Mouse (Mus musculus): ENCODE measurements at regions not wholly inside any gene's neighbourhood (a gene's known extent, or its start where the extent isn't known, plus 50 kb on each side); places are given as distances from the start of the nearest gene placed in this dataset.

DNA sequence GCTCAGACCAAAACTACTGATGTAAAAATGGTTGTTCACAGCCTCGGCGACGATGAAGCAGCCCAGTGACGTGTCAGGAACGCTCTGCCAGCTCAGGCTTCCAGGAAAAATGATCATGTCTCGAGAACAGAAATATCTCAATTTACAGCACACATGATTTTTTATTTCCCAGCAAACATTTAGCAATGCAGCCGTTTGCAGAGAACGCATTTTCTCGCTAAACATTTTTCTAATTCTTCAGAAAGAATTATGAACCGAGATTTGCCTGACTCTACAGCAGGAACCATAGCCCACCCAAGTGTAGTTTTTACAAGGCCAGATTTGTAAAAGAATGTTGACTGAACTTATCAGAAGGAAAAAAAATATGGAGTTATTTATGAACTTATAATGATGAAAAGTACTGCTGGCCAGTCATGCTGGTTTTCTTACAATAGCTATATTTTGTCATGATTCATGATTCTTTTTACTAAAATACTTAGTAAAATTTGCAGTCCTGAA, 380.4 kb downstream of the Etnk1 start:
- no peak for DNase-seq

DNA sequence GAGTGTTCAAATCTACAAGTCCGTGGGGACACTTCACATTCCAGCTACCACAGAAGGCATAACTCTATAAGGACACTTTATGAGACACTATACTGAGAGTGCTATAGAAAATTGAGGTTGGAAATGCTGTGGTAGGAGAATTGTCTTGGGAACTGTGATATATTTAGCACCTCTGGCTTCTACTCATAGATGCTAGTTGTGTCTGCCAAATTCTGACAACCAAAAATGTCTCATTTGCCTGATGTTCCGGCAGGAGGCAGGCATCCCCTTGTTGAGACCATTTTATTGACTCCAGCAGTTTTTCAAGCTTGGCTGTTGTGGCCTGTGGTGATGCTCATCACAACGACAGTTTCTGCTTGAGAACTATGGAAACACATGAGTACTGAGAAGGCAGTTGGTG, 387.9 kb downstream of the Etnk1 start:
- no peak for DNase-seq

DNA sequence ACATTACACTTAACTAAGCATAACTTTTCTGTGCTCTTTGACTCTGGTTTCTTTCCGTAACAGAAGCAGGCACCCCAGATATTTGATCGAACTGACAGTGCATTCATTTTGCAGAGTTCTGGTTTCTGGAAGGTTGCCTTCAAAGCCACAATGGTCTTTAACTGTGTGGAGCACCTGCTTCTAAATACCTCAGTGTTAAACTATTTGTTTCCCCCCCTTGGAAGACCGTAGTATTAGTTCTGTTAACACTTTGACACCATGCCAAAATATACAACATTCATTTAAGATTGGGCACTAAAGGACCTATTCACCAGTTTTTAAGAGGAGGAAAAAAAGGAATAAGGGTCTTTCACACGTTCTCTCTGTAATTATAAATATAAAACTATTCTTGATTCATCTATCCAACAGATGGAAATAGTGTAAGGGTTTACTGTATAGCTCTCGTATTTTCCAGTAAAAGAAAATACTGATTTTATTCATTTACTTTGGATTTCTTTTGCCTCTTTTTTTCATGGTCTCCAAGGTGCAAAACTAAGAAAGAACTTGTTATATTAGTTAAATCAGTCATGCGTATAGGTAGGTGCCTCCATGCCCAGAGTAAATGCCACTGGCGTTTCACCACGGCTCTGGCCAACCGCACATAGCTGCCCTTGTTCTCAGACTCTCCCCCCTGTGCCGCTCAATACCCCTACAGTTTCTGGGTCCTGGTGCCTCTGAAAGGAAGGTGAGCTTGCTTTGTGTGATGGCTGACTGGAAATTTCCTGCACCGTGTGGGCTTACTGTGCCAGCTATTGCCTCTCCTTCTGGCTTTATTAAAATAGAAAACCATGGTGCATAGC, 391.2 kb downstream of the Etnk1 start:
- no peak for DNase-seq

DNA sequence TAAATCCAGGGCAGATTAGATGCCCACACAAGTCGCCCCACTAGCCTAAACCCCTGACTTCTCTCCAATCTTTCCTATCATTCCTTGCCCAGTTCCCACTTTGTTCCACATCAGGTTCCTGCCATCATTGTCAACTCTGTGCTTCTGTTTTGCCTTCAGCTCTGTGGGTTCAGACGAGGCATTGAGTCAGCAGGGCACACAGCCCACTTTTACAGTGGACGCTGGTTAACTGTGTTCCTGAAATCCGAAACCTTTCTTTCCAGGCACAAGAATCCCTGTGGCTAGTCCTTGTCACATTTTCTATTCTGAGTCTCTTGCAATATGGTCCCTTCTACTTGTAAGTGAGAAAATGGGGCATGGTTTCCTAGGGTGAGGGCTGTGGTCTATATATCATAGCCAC, 392.3 kb downstream of the Etnk1 start:
- no peak for DNase-seq

DNA sequence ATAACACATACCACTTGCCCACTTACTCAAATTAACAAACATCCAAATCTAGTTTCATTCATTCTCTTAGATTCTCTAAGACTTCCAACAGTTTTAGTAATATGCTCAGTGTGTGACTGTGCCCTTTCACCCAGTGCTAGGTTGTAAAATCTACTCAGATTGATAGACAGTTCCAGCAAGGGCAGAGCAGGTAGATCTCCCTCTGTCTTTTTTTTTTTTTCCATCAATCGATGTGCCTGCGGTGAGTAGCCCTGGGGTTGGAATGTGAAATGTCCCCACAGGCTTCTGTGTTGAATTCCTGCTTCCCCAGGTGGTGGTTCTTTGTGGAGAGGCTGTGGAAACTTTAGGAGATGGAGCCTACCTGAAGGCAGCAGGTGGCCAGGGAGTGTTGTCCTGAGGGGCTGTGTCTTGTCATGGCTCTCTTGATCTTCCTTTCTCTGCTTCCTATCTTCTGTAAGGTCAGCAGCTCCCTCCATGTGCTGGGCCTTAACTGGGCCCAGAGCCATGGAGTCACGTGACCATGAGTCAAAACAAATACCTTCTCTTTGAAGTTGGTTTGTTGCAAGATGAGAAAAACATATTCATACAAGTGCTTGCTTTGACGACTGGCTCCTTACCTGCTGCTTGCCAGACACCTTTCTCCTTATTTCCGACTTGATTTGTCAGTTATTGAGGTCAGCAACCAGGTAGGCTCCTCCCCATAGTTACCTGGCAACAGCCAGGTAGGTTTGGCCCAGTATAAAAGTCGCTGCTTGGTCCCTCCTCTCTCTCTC, 394.5 kb downstream of the Etnk1 start:
- DNase-seq = no peak

DNA sequence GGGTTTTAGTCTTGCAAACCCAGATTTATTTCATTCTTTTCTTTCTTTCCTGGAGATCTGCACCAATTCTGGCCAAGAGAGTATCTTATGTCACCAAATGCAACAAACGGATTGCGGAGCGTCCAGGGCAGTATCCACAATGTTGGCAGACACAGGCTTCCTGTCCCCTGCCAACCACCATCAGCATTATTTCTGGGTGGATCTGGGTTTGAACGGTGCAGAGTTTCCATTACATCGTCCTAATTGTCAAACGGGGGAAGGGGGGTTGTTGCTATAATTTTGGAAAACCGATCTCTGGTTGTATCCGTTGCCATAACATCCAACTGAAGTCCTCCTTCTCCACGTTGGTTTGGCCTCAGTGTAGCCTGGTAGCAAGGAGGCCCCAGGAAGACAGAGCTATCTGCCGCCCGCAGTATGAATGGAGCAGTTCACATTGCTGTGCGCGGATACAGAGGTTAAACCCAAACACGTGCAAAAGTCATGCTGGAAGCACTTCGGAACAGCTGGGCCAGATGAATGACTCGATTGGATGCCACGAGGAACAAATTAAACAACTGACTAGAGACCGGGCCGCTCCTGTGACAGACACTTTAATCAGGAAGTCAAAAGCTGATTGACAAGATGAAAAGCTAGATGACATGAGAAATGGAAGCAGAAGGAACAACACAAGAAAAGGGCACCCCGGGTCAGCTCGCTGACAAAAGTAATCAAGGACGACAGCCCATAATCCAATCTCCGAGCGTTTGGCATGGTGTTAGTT, 404.5 kb downstream of the Etnk1 start:
- DNase-seq = no peak

DNA sequence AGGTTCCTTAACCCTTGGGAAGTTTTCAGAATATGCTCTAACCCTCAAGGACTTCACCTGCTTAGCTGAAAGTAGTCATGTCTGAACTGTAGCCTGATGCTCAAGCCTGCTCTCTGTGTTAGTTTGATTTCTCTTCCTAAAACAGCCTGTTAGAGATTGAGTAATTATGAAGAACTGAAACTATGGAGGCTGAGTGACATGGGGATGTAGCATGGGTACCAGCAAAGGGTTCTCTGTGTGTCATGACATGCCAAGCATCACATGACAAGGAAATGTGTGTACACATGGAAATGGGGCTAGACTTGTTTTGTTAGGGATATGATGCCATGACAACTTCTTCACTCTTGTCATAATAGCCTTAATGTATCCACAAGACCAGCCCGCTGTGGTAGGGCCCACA, 412.2 kb downstream of the Etnk1 start:
- DNase-seq = no peak

DNA sequence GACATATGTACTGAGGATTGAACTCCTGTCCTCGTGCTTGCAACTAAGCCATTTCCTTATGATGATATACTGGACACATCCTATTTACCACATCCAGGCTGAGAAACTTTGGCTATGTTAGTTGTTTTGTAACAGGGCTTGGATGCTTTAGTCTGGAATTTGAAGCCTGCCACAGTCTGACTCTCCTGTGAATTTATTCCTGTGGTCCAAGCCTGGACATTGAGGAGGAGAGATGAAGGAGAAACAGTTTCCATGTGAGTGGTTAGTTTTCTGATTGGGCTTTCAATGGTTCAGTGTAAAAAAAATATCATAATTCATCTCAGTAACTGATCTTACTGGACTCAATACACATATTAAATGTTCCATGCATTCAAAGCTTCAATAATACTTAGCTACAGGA, 422.6 kb downstream of the Etnk1 start:
- no peak for DNase-seq

DNA sequence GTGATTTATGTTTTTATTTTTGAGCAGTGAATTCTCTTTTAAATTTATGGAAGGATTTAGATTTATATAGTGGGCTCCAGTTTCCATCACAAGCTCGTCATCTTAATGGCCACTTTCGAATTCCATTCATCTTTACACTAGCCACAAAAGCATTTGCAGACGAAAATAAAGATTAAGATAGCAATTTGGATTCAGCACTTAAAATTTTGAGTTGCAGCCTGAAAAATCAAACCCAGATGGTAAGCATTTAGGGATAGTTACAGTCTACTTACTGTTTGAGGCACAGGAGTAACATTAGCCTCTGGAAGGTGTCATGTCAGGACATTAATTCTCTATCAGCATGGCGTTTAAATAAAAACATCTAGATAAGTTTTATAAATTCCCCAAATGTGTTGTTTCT, 423.2 kb downstream of the Etnk1 start:
- DNase-seq = no peak

DNA sequence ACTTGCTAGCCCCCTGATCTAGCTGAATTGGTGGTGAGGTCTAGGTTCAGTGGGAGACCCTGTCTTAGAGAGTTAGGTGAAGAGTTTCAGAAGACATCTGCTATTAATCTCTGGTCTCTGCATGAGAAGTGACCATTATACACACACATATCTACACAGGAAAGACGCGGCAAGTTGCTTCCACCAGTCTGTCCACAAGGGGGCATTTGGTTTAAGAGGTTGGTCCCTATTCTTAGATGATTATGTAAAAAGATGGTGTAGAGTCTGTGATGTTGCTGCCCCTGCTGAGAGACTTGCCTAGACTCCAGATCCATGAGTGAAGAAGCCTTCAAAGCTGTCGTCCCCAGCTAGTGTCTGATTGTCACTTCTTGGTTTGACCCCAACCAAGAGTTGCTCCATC, 425.5 kb downstream of the Etnk1 start:
- DNase-seq = no peak

DNA sequence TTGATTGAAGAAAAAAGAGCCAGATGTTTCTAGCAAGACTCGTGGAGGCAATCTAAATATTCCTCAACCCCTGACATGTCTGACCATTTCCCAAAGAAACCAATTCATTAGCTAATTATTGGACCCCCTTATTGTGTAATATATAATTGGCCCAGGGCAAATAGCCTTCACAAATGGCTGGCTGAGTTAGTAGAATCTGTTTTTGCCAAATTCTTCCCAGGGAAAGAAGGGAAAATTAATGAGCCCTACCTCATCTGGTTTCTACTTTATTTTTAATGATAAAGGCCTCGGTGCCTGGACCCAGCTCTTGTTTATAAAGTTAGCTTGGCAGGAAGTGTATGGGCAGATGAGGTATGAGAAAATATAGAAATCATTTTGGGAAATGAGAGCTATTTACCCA, 428.5 kb downstream of the Etnk1 start:
- no peak for DNase-seq

DNA sequence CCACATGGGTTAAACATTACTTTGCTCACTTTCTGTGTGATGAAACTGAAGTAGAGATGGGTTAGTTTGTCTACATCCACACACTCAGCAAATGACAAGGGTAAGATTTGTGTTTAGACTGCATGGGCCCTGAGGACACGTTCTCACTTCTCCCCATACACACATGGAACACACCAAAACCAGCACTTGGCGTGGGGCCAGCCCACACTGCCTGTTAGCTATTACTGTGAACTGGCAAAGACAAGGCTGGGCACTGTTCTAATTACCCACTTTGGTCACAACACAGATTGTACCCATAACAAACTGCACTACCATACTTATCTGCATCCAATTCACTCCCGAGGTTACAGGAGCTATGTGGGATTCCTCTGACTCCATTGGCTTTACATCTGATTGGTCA, 430.4 kb downstream of the Etnk1 start:
- DNase-seq = no peak

DNA sequence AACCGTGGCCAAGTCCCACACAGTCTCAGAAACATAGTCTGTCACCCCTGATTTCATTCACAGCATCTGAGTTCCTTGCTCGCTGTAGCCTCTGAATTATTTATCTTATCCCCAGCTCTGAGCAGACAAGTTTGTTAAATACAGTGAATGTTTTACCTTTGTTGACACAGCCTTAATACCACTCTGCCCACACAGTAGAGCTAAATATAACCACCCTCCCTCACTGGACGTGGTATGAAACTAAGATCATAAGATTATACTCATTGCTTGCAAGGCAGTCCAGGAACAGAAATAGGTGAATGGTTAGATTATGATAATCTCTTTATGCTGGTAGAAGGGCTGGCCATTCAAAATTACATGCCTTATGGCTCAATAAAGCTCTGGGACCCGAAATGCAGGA, 431.9 kb downstream of the Etnk1 start:
- DNase-seq = no peak

DNA sequence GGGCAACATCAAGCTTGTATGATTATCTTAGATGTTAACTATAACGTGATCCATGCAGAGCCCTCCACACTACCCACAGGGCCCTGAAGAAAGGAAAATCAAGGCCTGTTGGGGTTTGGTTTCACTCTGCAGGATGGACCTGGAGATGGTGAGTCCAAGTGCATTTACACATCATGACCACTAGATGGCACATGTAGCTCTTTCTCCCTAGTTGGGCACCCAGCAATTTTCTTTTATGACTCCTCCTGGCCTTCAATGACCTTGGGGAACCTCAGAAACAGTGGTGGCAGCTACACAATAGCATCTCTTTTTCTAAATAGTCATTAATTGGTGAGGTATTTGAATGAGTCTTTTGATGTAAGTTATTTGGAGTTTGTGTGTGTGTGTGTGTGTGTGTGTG, 442.1 kb downstream of the Etnk1 start:
- DNase-seq = peak; percentile 30

DNA sequence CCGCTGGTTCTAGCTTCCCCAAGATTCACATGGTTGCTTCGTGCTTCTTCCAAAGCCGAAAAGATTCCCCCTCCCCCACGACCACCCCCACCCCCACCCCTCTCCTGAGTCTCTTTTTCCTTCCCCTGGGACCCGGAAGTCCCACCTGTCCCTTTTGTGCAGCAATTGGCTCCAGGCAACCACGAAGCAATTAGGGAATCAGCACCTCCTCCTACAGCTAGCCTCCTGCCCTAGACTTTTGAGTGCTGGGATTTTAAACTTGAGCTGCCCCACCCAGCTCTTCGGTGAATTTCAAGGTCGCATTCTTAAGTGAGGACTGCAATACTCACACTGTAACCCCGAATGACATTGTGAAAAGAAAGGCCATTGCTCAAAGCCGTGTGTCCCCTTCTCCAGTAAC, 445.9 kb downstream of the Etnk1 start:
- DNase-seq = no peak

DNA sequence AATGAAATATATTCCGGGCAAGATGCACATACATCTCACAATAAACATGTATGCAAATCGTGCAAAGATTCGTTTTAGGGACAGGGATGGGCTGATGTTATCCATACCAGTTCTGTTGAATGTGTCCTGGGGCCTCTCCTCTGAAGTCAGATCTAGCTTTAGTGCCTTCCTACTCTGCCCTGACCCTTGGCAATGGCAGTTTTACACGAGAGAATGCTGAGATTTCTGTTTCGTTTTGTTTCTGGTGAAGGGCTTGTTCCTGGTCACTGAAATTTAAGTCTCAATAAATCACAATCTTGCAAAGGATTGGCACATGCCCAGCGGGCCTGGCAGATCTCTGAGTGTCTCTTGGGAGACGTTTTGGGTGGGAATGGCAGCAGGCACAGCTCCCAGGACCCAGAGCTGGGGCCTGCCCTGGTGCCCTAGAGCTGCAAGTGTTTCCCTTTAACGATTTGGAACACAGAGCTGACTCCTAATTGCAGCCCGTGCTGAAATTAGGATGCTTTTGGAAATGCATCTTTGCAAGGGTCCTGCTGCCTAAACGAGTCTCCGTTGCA, 447.5 kb downstream of the Etnk1 start:
- peak; percentile 67 for DNase-seq

DNA sequence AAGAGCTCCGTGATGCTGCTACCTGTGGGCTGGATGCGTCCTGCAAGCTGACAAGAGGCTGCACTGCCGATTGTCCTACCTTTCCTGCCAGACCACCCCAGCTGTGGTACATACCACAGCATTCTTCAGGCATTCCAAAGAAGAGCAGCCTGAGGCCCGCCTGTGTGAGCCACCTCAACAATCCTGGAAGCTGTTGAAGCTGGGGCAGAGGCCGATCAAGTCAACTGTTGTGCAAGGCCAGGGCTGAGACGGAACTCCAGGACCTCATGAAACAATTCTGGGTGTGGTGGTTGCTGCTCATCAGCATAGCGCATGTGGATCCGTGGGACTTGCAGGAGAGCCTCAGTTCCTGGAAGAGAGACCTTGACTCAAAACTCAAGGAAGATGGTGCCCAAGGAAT, 448.3 kb downstream of the Etnk1 start:
- no peak for DNase-seq

DNA sequence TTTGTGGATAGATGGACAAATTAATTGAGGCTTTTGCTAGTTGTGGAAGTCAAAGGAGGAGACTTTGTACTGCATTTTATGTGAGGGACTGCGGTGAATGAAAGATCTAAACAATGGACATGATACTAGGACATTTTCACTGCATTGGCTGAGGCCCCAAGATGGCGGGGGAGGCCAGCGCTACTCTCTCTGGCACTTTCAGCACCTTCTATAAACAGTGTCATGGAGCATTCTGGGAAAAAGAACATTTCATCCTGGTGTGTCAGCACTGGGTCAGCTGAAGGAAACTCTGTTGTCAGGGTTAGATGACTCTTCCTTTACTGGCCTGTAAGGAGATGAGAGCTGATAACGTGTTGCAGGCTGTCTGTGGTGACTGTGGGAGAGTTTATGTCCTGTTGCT, 449.4 kb downstream of the Etnk1 start:
- no peak for DNase-seq

DNA sequence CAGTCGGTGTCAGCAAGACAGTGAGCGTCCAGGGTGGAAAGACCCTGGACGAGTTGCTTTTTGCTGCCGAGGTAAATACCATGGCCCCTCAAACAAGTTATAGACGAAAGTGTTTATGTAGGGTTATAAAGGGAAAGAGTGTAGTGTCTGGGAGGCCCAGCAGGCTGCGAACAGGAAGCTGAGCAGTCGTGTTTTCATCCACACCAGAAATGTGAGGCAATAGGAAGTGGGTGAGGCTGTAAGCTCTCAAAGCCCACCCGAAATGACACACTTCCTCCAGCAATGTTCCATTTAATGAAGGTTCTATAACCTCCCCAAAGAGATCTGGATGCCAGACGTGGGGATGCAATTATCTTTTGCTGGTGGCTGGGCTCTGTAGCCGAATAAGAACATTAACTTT, 451.5 kb downstream of the Etnk1 start:
- no peak for DNase-seq

DNA sequence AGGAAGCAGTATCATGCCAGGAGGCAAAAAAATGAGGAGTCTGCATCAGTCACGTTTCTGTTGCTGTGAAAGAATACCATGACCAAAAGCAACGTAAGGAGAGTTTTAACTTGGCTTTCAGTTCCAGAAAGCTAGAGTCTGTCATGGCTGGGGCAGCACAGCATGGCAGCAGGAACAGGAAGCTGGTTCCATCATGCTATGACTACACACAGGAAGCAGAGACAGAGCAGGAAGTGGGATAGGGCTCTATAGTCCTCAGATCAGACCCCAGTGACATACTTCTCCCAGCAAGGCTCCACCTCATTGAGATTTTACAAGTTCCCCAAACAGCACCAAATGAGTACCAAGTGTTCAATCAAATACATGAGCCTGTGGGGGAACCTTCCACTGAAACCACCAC, 453.6 kb downstream of the Etnk1 start:
- DNase-seq = no peak

DNA sequence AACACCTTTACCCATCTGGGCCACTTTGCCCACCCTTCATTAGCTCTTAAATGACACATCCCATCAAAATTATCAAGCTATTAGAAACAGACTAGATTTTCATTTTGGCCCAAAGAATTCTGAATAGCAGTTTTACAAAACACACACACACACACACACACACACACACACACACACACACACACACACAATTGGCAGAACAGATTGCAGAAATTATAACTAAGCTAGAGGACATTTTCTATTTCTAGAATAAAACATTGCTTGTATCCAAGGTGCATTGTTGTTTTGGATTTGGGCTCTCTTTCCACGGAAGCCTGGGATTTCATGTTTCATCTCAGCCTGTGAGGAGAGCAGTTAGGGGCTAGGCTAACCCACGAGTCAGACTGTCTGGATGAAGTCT, 455.1 kb downstream of the Etnk1 start:
- no peak for DNase-seq

DNA sequence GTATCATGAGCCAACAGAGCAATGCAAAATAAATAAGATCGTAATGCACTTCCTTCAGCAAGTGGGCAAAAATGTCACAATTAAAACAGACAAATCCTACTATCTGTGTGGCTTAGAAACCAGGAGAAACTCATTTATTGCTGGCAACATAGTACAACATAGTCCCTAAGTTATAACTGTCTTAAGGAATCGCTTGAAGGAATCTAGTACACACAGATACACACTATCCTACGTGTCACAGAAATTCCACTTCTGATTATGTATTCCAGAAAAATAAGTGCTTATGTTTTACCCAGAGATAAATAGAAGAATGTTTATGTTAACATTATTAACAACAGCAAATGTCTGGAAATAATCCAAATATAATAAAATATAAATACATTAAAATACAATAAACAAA, 457.9 kb downstream of the Etnk1 start:
- no peak for DNase-seq

DNA sequence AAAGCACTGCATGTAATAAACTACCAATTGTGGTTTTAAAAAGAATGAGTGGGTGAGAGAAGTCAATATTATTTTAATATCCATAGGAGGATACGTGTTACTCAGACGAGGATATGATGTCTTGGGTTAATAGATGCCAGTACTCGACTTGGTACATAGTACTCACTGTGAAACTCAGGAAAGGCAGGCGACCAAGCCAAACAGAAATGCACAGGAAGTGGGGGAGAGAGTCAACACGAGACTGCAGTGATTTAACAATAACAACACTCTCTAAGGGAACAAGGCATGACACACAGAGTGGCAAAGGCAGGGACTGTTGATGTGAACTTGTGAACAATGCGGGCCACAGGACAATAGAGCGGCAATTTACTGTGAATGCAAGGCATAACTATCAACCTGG, 464.6 kb downstream of the Etnk1 start:
- DNase-seq = no peak

Data from adrenal gland, postnatal 10 days (tissue).